Mouse (Mus musculus) small intestine, adult 10 weeks (tissue): ENCODE data around the gene Celf6. TPM values are rescaled to one million over a fixed set of nuclear protein-coding genes. Genes with fewer than 3 reads are reported as not detected.

Source experiments
- polyA plus RNA-seq: library from polyadenylated mRNA; stranded (reverse); fragments of 350-450 nt; fragmentation: Illumina TruSeq; extraction: RNeasy Lipid Tissue Mini Kit (QIAGEN cat#74804); gene quantifications from one replicate; pipeline ENCODE4 v1.2.3, GENCODE M21; 2014; ENCODE audit warnings: low replicate concordance

Gene Celf6
- 0.41 TPM for polyA plus RNA-seq

GRCm38 (mm10) chr9:59577844-59578504 lies at the start of gene Celf6:
Gene Celf6, plus strand, starts transcription at chr9:59577917.

GRCm38 (mm10) chr9:59539441-59540137 lies 38.1 kb upstream of the Celf6 start, which contains the start of the genes Hexa and Tmem202:
Gene Hexa, plus strand, starts transcription at chr9:59539540.
Gene Tmem202, minus strand, starts transcription at chr9:59539847.

DNA sequence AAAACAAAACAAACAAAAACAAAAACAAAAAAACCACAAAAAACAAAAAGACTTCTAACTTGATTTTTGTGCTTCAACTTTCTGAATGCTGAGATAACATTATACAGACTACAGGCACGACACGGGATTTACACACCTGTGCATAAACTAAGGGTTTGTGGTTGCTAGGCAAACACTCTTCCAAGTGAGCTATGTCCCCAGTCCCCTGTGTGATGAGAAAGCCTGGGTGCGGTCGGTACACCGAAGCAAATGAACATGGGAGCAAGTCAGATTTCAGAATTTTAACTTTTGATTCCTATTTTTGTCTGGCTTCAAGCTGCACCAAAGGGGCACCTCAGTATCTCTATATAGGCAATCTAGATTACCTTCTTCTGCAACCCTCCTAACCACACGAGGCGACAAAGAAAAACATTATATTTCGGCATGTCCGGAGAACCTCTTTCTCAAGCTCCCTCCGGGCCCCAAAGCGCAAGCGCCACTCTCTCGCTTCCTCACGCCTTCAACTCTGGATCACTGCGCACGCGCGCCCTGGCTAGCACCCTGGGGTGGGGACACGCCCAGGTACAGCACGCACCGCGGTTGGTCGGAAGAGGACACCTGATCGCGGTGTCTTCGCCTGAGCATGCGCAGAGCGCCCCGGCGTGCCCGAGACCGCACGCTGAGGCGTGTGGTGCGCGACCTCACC lies 39.0 kb downstream of the Celf6 start, which contains the start of gene Parp6:
Gene Parp6 (plus strand): TSS at position 663 of the 685 bp plus-strand sequence.

DNA sequence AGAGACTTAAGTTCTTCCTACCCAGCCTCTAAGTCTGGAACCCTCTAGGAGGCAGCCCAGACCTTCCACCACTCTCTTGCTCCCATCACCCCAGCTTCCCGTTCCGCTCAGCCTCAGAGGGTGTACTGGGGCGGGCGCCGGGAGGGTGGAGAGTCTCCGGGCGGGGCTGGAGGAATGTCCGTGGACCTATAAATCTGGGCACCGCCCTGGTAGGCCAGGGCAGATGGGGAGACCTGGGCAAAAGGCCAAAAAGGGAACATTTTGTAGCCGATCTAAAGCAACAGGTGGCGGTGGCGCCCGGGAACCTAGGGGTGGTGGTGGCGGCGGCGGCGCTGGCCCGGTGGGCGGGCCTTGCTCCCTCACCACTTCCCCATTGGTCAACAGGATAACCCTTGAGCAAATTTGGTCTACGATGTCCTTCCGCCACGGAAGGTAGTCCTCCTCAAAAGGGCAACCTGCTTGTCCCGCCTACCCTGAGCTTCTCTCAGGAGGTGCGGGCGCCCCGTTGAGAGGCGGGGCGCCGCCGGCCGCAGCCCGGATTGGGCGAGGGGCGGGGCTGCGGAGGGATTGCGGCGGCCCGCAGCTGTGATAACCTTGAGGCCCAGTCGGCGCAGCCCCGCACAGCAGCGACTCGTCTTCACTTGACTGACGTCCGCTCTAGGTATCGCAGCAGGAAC lies 78.4 kb downstream of the Celf6 start, which contains the start of gene Pkm:
Gene Pkm (plus strand): TSS at position 411 of the 677 bp plus-strand sequence.

Other genes starting within 250 kb of the Celf6 start
- 5.8 TPM for gene Bbs4, start 224.4 kb upstream of the Celf6 start, polyA plus RNA-seq
- gene Arih1, start 91.3 kb upstream of the Celf6 start, polyA plus RNA-seq, result 84.8 TPM
- gene Hexa, start 38.4 kb upstream of the Celf6 start, polyA plus RNA-seq, result 13.8 TPM
- gene Tmem202, start 38.1 kb upstream of the Celf6 start, polyA plus RNA-seq, result 0.78 TPM
- 27.3 TPM for gene Parp6, start 39.4 kb downstream of the Celf6 start, polyA plus RNA-seq
- 27.5 TPM for gene Pkm, start 78.5 kb downstream of the Celf6 start, polyA plus RNA-seq
- gene Gramd2, start 102.2 kb downstream of the Celf6 start, polyA plus RNA-seq, result 2.5 TPM
- gene Senp8, start 172.8 kb downstream of the Celf6 start, polyA plus RNA-seq, result 15.3 TPM
- gene Myo9a, start 173.0 kb downstream of the Celf6 start, polyA plus RNA-seq, result 8.9 TPM